Mouse (Mus musculus) limb, embryonic 12.5 days (tissue): ENCODE data around the gene Baz1b. TPM values are rescaled to one million over a fixed set of nuclear protein-coding genes. Genes with fewer than 3 reads are reported as not detected.

ENCODE experiments used
- ATAC-seq: fragments of 200-750 bp; cut with Nextera tagmentation; 2 replicates; pipeline ENCODE4 v1.8.0; 2017; ENCODE audit warnings: low read depth, moderate TSS enrichment; ENCODE audit not compliant: insufficient number of reproducible peaks, insufficient read depth, low FRiP score, low TSS enrichment
- H3K27ac ChIP-seq: fragments of 300-500 bp; sonication (generic); 2 replicates; pipeline ENCODE4 v1.5.1; 2016; ENCODE audit warnings: mild to moderate bottlenecking, moderate library complexity
- H3K27me3 ChIP-seq: fragments of 300-500 bp; sonication (generic); 2 replicates; pipeline ENCODE4 v1.6.1; 2016; ENCODE audit warnings: mild to moderate bottlenecking, moderate library complexity
- H3K36me3 ChIP-seq: fragments of 300-500 bp; sonication (generic); 2 replicates; pipeline ENCODE4 v1.6.1; 2016; ENCODE audit warnings: mild to moderate bottlenecking, moderate library complexity
- H3K4me1 ChIP-seq: fragments of 300-500 bp; sonication (generic); replicated peaks from 2 replicates; pipeline ENCODE4 v1.6.1; 2016
- H3K4me2 ChIP-seq: fragments of 300-500 bp; sonication (generic); 2 replicates; pipeline ENCODE4 v1.6.1; 2016; ENCODE audit warnings: mild to moderate bottlenecking, moderate library complexity
- H3K4me3 ChIP-seq: fragments of 300-500 bp; sonication (generic); replicated peaks from 2 replicates; pipeline ENCODE4 v1.5.1; 2016; ENCODE audit warnings: mild to moderate bottlenecking
- H3K9ac ChIP-seq: fragments of 300-500 bp; sonication (generic); replicated peaks from 2 replicates; pipeline ENCODE4 v1.6.1; 2016; ENCODE audit warnings: mild to moderate bottlenecking, moderate library complexity
- H3K9me3 ChIP-seq: fragments of 300-500 bp; sonication (generic); 2 replicates; pipeline ENCODE4 v1.6.1; 2016; ENCODE audit warnings: mild to moderate bottlenecking, moderate library complexity
- WGBS: fragments of 180-500 bp; shearing (Covaris S2); methylation state at CpG from one replicate; pipeline ENCODE4 v1.1.7; 2016; 5-methylcytosine and 5-hydroxymethylcytosine counted together
- polyA plus RNA-seq: library from polyadenylated mRNA; unstranded; fragments of >200 nt; fragmentation: Nextera tagmentation; extraction: Ambion mirVana; gene quantifications from 2 replicates; pipeline ENCODE4 v1.2.1, GENCODE M21; 2016

Gene Baz1b
- polyA plus RNA-seq, 1 experiment from 2014 or later, result 73.6 TPM

- Histone ChIP-seq H3K4me2 (no peak overlapping the region), H3K9me3 (no peaks in the 10 kb centered on the region), H3K27me3 (no peaks in the 10 kb centered on the region), H3K4me1 (no peaks in the 10 kb centered on the region), H3K4me3 (no peak overlapping the region), H3K9ac (no peak overlapping the region), H3K27ac (no peak overlapping the region), H3K36me3 (peaks cover 100% of the 10 kb centered on the region)
- WGBS, result 92% methylated on average over 2 of the region's 2 CpGs
- no peak for ATAC-seq
Observed at GRCm38 (mm10) chr5:135238832-135239231, 51.8 kb downstream of the Baz1b start.

- H3K9me3 ChIP-seq, result no peaks in the 10 kb centered on the region
- no peaks in the 10 kb centered on the region for H3K4me1 ChIP-seq
- no peak overlapping the region for H3K4me3 ChIP-seq
- 90% methylated on average over 1 of the region's 1 CpGs for WGBS
- H3K36me3 ChIP-seq, result peaks cover 100% of the 10 kb centered on the region
- no peak overlapping the region for H3K27ac ChIP-seq
- H3K27me3 ChIP-seq, result no peaks in the 10 kb centered on the region
- H3K9ac ChIP-seq, result no peak overlapping the region
- ATAC-seq, result no peak
- H3K4me2 ChIP-seq, result no peak overlapping the region
Observed at GRCm38 (mm10) chr5:135241474-135241873, 54.4 kb downstream of the Baz1b start.

- Histone ChIP-seq H3K9ac (no peak overlapping the region), H3K27ac (no peak overlapping the region), H3K4me1 (no peaks in the 10 kb centered on the region), H3K9me3 (no peaks in the 10 kb centered on the region), H3K4me3 (no peak overlapping the region), H3K27me3 (peaks cover under 1% of the 10 kb centered on the region; the same call in 1 of the 2 replicates), H3K36me3 (peaks cover 100% of the 10 kb centered on the region), H3K4me2 (no peak overlapping the region)
- WGBS, result 84% methylated on average over 12 of the region's 12 CpGs
- no peak for ATAC-seq
Observed at GRCm38 (mm10) chr5:135242136-135242535, 55.1 kb downstream of the Baz1b start.

- H3K9ac ChIP-seq, result no peak overlapping the region
- peaks cover 5% of the 10 kb centered on the region; the same call in 1 of the 2 replicates for H3K27me3 ChIP-seq
- no peaks in the 10 kb centered on the region for H3K4me1 ChIP-seq
- H3K27ac ChIP-seq, result no peak overlapping the region
- no peaks in the 10 kb centered on the region for H3K9me3 ChIP-seq
- ATAC-seq, result no peak
- no peak overlapping the region for H3K4me2 ChIP-seq
- peaks cover 99% of the 10 kb centered on the region for H3K36me3 ChIP-seq
- H3K4me3 ChIP-seq, result no peak overlapping the region
- 92% methylated on average over 3 of the region's 3 CpGs for WGBS
Observed at GRCm38 (mm10) chr5:135242608-135243007, 55.5 kb downstream of the Baz1b start.

- Histone ChIP-seq H3K27me3 (peaks cover 7% of the 10 kb centered on the region; the same call in 1 of the 2 replicates), H3K36me3 (peaks cover 93% of the 10 kb centered on the region), H3K27ac (no peak overlapping the region), H3K9me3 (no peaks in the 10 kb centered on the region), H3K4me2 (no peak overlapping the region), H3K4me3 (no peak overlapping the region), H3K9ac (no peak overlapping the region), H3K4me1 (no peaks in the 10 kb centered on the region)
- no peak for ATAC-seq
- 97% methylated on average over 1 of the region's 1 CpGs for whole genome bisulfite sequencing
Observed at GRCm38 (mm10) chr5:135243166-135243565, 56.1 kb downstream of the Baz1b start.

- Histone ChIP-seq H3K9ac (no peak overlapping the region), H3K36me3 (peaks cover 59% of the 10 kb centered on the region), H3K4me3 (no peak overlapping the region), H3K9me3 (no peaks in the 10 kb centered on the region), H3K27ac (no peak overlapping the region), H3K4me2 (no peak overlapping the region), H3K4me1 (peaks cover 29% of the 10 kb centered on the region), H3K27me3 (peaks cover 39% of the 10 kb centered on the region)
- ATAC-seq, result no peak
- 70% methylated on average over 4 of the region's 4 CpGs for WGBS
Observed at GRCm38 (mm10) chr5:135246531-135246930, 59.5 kb downstream of the Baz1b start.

GRCm38 (mm10) chr5:135247337-135247736, 60.3 kb downstream of the Baz1b start:
- WGBS, result 77% methylated on average over 9 of the region's 9 CpGs
- H3K4me1 ChIP-seq, result peaks cover 29% of the 10 kb centered on the region
- H3K27ac ChIP-seq, result no peak overlapping the region
- no peak overlapping the region for H3K9ac ChIP-seq
- peak overlapping the region; percentile 95 for H3K4me2 ChIP-seq
- peaks cover 39% of the 10 kb centered on the region for H3K27me3 ChIP-seq
- no peak overlapping the region for H3K4me3 ChIP-seq
- no peak for ATAC-seq
- no peaks in the 10 kb centered on the region for H3K9me3 ChIP-seq
- peaks cover 51% of the 10 kb centered on the region for H3K36me3 ChIP-seq

GRCm38 (mm10) chr5:135248956-135249676, 62.1 kb downstream of the Baz1b start:
- Histone ChIP-seq H3K27ac (no peak overlapping the region), H3K27me3 (peaks cover 39% of the 10 kb centered on the region), H3K4me3 (peak overlapping the region; percentile 67), H3K36me3 (peaks cover 34% of the 10 kb centered on the region), H3K9ac (no peak overlapping the region), H3K4me1 (peaks cover 40% of the 10 kb centered on the region), H3K4me2 (peak overlapping the region; percentile 95), H3K9me3 (no peaks in the 10 kb centered on the region)
- ATAC-seq, result no peak
- WGBS, result 82% methylated on average over 16 of the region's 16 CpGs

GRCm38 (mm10) chr5:135250186-135251078, 63.4 kb downstream of the Baz1b start:
- Histone ChIP-seq H3K9me3 (no peaks in the 10 kb centered on the region), H3K4me2 (peak overlapping the region; percentile 95), H3K27me3 (peaks cover 39% of the 10 kb centered on the region), H3K36me3 (peaks cover 20% of the 10 kb centered on the region), H3K4me3 (peak overlapping the region; percentile 67), H3K9ac (peak overlapping the region; percentile 73), H3K27ac (no peak overlapping the region), H3K4me1 (peaks cover 44% of the 10 kb centered on the region)
- ATAC-seq, result peak; percentile 29
- 3% methylated on average over 91 of the region's 92 CpGs for WGBS

GRCm38 (mm10) chr5:135251079-135251454, 64.0 kb downstream of the Baz1b start, which contains the start of gene Fzd9:
TSS of gene Fzd9 (minus strand) at chr5:135251230.
- peaks cover 44% of the 10 kb centered on the region for H3K4me1 ChIP-seq
- H3K4me3 ChIP-seq, result peak within 1 kb of the TSS; percentile 67
- no peak within 1 kb of the TSS for H3K27ac ChIP-seq
- H3K9ac ChIP-seq, result peak within 1 kb of the TSS; percentile 73
- WGBS, result under 1% methylated on average over 50 of the region's 51 CpGs
- ATAC-seq, result peak; percentile 28
- H3K9me3 ChIP-seq, result peaks cover 1% of the 10 kb centered on the region; the same call in 1 of the 2 replicates
- peak within 1 kb of the TSS; percentile 95 for H3K4me2 ChIP-seq
- H3K36me3 ChIP-seq, result peaks cover 14% of the 10 kb centered on the region
- H3K27me3 ChIP-seq, result peaks cover 39% of the 10 kb centered on the region

- peak overlapping the region; percentile 13 for H3K4me2 ChIP-seq
Observed at GRCm38 (mm10) chr5:135253741-135254401, 66.8 kb downstream of the Baz1b start.

More at GRCm38 (mm10) chr5:135253741-135254401, 66.8 kb downstream of the Baz1b start:
- H3K9ac ChIP-seq, result no peak overlapping the region
- peaks cover 12% of the 10 kb centered on the region; the same call in 1 of the 2 replicates for H3K9me3 ChIP-seq
- H3K4me1 ChIP-seq, result peaks cover 45% of the 10 kb centered on the region
- no peak for ATAC-seq
- 7% methylated on average over 12 of the region's 12 CpGs for WGBS
- H3K27ac ChIP-seq, result peak overlapping the region; percentile 71
- no peak overlapping the region for H3K4me3 ChIP-seq
- H3K36me3 ChIP-seq, result no peaks in the 10 kb centered on the region
- H3K27me3 ChIP-seq, result peaks cover 25% of the 10 kb centered on the region
